Mouse (Mus musculus) thymus, postnatal 25 days (tissue): ENCODE measurements around the gene Usp2.

ENCODE experiments used
- DNase-seq: peaks from one replicate; pipeline ENCODE4 v3.0.0; 2022

Usp2 gene

GRCm38 (mm10) chr9:44047071-44047470 is 19.8 kb upstream of the Usp2 start:
- DNase-seq = peak; percentile 84

DNA sequence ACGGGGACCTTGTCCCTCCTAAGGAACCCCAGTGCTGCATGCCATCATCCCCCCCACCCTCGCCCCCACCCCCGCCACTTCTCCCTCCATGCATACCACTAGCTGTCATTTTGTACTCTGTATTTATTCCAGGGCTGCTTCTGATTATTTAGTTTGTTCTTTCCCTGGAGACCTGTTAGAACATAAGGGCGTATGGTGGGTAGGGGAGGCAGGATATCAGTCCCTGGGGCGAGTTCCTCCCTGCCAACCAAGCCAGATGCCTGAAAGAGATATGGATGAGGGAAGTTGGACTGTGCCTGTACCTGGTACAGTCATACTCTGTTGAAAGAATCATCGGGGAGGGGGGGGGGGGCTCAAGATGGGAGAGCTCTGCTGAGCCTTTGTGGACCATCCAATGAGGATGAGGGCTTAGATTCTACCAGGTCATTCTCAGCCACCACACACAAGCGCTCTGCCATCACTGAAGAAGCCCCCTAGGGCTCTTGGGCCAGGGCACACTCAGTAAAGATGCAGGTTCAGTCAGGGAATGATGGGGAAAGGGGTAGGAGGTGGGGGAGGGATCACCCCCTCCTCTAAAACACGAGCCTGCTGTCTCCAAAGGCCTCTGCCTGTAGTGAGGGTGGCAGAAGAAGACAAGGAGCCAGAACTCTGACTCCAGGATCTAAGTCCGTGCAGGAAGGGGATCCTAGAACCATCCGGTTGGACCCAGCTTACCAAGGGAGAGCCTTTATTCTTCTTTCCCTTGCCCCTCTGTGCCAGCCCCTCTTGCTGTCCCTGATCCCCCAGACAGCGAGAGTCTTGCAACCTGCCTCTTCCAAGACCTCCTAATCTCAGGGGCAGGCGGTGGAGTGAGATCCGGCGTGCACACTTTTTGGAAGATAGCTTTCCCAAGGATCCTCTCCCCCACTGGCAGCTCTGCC is 19.0 kb upstream of the Usp2 start:
- DNase-seq = peak; percentile 26

DNA sequence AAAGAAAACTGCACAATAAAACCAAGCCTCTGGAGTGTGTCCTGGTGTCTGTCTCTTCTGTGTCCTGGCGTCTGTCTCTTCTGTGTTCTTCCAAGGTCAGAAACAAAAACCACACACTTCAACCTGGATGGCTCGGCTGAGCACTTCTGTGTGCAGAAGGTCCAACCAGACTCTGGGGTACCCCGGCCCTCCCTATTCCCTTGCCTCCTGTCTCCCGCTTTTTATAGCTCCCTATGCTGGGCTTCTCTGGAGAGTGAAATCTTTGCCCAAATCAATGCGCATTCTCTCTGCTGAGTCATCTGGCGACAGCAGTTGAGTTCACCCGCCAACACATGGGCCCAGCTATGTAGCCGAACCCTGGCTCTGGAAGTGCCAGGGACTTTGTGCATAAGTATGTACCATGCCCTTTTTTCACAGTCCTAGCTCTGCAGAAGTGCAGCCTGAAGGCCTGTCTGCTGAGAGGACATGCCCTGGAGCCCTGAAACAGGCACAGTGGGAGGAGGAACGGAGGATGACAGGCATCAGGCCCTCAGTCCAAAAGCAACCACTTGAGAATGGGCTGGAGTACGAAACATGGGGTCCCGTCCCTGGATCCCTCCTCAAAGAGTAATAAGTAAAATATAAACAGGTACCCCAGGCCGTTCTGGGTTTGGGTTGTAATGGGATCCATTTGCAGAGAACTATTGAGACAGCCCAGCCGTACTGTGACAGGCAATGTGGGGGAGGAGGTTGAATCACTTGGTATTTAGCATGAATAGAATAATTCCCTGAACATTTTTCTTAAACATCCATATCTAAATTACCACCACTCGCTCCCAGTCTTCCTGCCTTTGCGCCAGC is 18.1 kb upstream of the Usp2 start:
- peak; percentile 33 for DNase-seq

- peak; percentile 36 for DNase-seq
Measured at GRCm38 (mm10) chr9:44049381-44050165, 17.2 kb upstream of the Usp2 start.

- peak; percentile 59 for DNase-seq
Measured at GRCm38 (mm10) chr9:44052855-44053254, 14.0 kb upstream of the Usp2 start.

GRCm38 (mm10) chr9:44053936-44054335 is 12.9 kb upstream of the Usp2 start:
- no peak for DNase-seq

DNA sequence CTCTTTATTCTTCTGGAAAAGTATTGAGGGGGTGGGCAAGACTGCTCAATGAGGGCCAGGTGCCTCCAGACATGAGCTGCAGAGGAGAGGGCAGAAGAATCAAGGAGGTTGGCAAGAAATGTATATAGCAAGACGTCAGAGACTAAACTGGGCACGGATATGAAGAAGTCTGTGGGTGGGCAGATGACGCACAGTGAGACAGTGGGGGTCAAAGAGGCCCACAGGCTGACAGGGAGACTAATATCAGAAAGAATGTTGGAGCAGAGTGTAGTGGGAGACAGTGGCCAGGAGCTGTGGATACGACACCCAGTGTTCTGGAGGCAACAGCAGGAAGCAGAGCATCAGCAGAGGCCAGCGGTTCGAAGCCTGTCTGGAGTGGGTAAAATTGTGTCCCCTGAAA is 8.2 kb upstream of the Usp2 start:
- no peak for DNase-seq

DNA sequence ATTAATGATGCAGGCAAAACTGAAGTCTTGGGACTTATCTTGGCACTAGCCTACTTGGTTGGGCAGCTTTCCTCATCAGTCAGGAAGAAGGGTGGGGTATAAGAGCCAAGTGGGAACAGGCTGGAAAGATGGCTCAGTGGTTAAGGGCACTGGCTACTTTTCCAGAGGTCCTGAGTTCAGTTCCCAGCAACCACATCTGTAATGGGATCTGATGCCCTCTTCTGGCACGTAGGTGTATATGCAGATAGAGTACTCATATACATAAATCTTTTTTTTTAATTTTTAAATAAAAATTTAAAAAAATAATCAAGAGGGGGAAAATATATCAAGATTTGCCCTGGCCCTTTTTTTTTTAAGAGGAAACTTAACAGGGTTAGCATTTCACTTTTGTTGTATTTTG is 1.6 kb upstream of the Usp2 start:
- DNase-seq = no peak

GRCm38 (mm10) chr9:44067241-44067959 is 579 bp downstream of the Usp2 start:
- no peak for DNase-seq

DNA sequence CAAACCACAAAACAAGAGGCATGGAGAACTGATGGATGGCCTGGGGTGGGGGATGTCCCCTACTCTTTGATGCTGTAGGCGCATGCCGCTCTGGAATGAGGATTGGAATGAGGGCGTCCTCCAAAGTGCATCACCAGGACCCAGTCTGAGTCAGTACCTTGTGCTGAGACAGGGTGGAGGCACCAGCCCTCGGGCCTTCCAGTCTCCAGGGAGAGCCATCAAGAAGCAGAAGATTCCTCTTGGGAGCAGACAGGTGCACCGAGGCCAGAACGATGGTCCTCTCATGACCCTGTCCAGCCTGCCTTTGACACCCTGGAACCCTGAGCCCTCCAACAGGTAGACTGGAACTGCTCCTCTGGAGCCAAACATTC is 1.1 kb downstream of the Usp2 start:
- no peak for DNase-seq

DNA sequence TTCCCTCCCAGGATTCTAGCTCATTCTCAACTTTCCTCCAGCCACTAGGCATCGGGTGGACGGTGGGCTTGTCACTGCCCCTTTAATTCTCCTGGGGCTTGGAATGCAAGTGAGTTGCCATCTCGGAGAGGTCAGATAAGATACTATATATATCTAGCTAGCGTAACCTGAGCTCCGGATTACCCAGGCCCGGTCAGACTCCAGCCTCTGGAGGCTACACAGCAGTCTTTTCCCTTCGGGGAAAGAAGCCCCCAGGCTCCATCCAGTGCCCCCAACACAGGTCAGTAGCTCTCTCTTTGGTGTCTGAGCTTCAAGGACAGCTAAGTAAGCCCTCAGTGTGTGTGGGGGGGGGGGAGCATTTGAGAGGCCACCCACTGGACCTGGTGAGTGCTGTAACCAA is 2.4 kb downstream of the Usp2 start:
- DNase-seq = no peak

- no peak for DNase-seq
Measured at GRCm38 (mm10) chr9:44070113-44070843, 3.5 kb downstream of the Usp2 start.

DNA sequence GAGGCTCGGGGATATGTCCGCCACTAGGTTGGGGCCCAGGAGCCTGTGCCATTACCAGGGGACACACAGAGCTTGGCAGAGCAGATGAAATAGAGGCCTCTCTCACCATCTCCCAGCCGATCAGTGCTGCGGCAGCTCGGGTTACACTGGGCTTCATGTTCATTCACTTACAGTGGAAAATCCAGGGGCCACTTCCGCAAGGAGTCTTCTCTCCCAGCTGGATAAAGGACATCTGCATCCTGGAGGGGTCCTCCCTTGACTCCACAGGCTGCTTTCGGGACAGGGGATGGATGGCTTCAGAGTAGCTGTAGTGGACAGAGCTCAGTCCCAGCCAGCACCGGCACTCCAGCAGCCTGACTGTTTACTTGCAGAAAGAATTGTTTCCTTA is 4.0 kb downstream of the Usp2 start:
- no peak for DNase-seq

- no peak for DNase-seq
Measured at GRCm38 (mm10) chr9:44071914-44072598, 5.2 kb downstream of the Usp2 start.

DNA sequence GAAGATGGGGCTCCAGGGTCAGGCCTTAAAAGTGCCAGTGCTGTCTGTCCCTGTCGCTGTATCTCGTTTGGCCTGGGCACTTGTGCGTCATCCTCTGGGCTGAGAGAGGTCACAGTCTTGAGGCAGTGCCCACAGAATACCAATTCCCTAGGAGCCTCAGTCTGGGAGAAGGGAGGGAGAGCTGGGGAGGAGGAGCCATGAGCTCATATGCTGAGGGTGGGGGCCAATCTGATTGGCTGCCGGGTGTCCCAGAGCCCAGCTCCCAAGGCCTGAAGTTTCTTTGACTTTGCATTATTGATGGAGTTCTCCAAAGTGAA is 5.7 kb downstream of the Usp2 start:
- no peak for DNase-seq

- DNase-seq = no peak
Measured at GRCm38 (mm10) chr9:44073115-44073514, 6.3 kb downstream of the Usp2 start.

GRCm38 (mm10) chr9:44074395-44075275 is 7.8 kb downstream of the Usp2 start:
- peak; percentile 49 for DNase-seq

- no peak for DNase-seq
Measured at GRCm38 (mm10) chr9:44075276-44075995, 8.6 kb downstream of the Usp2 start.

DNA sequence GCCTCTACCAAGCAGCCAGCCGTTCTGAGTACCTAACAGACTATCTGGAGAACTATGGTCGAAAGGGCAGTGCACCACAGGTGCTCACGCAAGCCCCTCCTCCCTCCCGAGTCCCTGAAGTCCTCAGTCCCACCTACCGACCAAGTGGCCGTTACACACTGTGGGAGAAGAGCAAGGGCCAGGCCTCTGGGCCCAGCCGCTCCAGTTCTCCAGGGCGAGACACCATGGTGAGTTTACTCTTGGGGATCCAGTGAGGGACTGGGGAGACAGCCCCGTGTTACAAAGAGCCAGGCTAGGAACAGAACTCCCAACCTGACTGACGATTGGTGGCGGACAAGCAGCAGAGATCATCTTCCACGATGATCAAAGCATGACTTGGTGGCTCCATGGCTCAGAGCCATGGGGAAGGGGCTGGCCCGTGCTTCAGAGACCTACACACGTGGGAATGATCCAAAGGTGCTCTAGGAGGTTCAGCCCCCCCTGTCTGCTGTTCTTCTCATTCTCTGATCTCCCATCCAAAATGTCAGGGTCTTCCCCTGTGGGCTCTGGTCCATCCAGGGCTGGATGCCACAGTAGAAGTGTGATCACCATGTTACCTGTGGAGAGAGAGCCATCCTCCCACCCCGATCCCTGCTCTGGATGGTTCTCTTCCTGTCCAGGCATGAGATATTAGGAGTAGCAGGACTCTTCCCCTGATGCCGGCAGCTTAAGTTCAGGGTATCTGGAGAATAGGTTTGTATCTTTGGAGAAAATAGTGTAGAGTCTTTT is 9.4 kb downstream of the Usp2 start:
- DNase-seq = no peak
